Mouse (Mus musculus): Measurements from ENCODE around the gene Olfr1415. TPM values are rescaled to one million over a fixed set of nuclear protein-coding genes. Genes with fewer than 3 reads are reported as not detected.

Olfr1415 gene
- polyA plus RNA-seq (2012; rRNA removed): not detected in 2 replicates

GRCm38 (mm10) chr1:92496001-92496400 lies at the start of gene Olfr1415:
Gene Olfr1415 (minus strand): TSS chr1:92496101.

DNA sequence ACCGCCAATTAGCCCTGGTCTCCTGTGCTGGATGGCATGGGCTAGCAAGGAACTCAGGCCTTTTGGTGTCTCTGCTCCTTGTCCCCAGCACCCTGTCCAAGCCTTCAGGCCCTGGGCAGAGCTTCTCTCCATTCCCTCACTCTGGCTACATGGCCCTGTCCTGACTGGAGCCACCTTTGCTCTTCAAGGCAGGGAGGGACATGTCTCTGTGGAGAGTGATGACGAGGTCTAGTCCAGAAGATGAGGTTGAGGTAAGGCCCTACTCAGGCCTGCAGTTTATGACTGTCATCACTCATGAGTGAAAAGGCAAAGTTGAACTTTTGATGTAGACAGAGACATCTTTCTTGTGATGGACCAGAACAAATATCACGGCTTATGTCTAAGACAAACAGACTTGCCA lies 22.7 kb upstream of the Olfr1415 start, which contains the start of gene Olfr1414:
Gene Olfr1414, minus strand, starts transcription at position 101 of the 400 bp plus-strand sequence.

GRCm38 (mm10) chr1:92485013-92485412 lies 10.9 kb downstream of the Olfr1415 start, which contains the start of gene Olfr1416:
Gene Olfr1416 (minus strand): TSS chr1:92485113.

GRCm38 (mm10) chr1:92473165-92474041 lies 22.5 kb downstream of the Olfr1415 start, which contains the start of gene Ndufa10:
Gene Ndufa10 (minus strand): TSS chr1:92473860.

Other genes starting within 250 kb of the Olfr1415 start
- 40.9 and 48.8 TPM in 2 replicates for gene Ndufa10, start 22.2 kb downstream of the Olfr1415 start, polyA plus RNA-seq (2012; rRNA removed)
- gene Olfr1416, start 11.0 kb downstream of the Olfr1415 start, polyA plus RNA-seq (2012; rRNA removed): not detected in 2 replicates
- not detected in 2 replicates for gene Olfr1414, start 22.6 kb upstream of the Olfr1415 start, polyA plus RNA-seq (2012; rRNA removed)
- not detected in 2 replicates for gene Olfr1413, start 75.2 kb upstream of the Olfr1415 start, polyA plus RNA-seq (2012; rRNA removed)
- not detected in 2 replicates for gene Olfr1412, start 89.7 kb upstream of the Olfr1415 start, polyA plus RNA-seq (2012; rRNA removed)
- gene Olfr1411, start 98.3 kb upstream of the Olfr1415 start, polyA plus RNA-seq (2012; rRNA removed): not detected in 2 replicates
- not detected in 2 replicates for gene Olfr1410, start 109.7 kb upstream of the Olfr1415 start, polyA plus RNA-seq (2012; rRNA removed)
- gene Olfr12, start 121.7 kb upstream of the Olfr1415 start, polyA plus RNA-seq (2012; rRNA removed): not detected in 2 replicates
- gene Cops9, start 145.9 kb upstream of the Olfr1415 start, polyA plus RNA-seq (2012; rRNA removed): 98.1 and 109 TPM in 2 replicates
- 0.12 and 0.17 TPM in 2 replicates for gene Otos, start 152.7 kb upstream of the Olfr1415 start, polyA plus RNA-seq (2012; rRNA removed)